Mouse (Mus musculus) heart, embryonic 16.5 days (tissue): ENCODE data around the gene Sik1. TPM values are rescaled to one million over a fixed set of nuclear protein-coding genes. Genes with fewer than 3 reads are reported as not detected.

Experiments used
- ATAC-seq: fragments of 200-750 bp; cut with Nextera tagmentation; replicated peaks from 2 replicates; pipeline ENCODE4 v1.8.0; 2017; ENCODE audit warnings: moderate number of reproducible peaks; ENCODE audit not compliant: insufficient read depth, low FRiP score; ENCODE audit errors: extremely low read depth
- H3K27ac ChIP-seq: fragments of 300-500 bp; sonication (generic); 2 replicates; pipeline ENCODE4 v1.5.1; 2014; ENCODE audit warnings: mild to moderate bottlenecking, low read length, control low read depth, moderate library complexity
- H3K27me3 ChIP-seq: fragments of 300-500 bp; sonication (generic); 2 replicates; pipeline ENCODE4 v1.6.1; 2014; ENCODE audit warnings: low read length, mixed read lengths; ENCODE audit not compliant: control insufficient read depth, insufficient read depth
- H3K36me3 ChIP-seq: fragments of 300-500 bp; sonication (generic); 2 replicates; pipeline ENCODE4 v1.6.1; 2014; ENCODE audit not compliant: control insufficient read depth, insufficient read depth
- H3K4me1 ChIP-seq: fragments of 300-500 bp; sonication (generic); 2 replicates; pipeline ENCODE4 v1.6.1; 2014; ENCODE audit warnings: low read length, mixed read lengths; ENCODE audit not compliant: control insufficient read depth, insufficient read depth
- H3K4me2 ChIP-seq: fragments of 300-500 bp; sonication (generic); 2 replicates; pipeline ENCODE4 v1.6.1; 2014; ENCODE audit warnings: low read depth, mild to moderate bottlenecking, control low read depth, low read length
- H3K4me3 ChIP-seq: fragments of 300-500 bp; sonication (generic); 2 replicates; pipeline ENCODE4 v1.5.1; 2014; ENCODE audit warnings: mild to moderate bottlenecking, control low read depth, low read length
- H3K9ac ChIP-seq: fragments of 300-500 bp; sonication (generic); 2 replicates; pipeline ENCODE4 v1.6.1; 2014; ENCODE audit warnings: low read length, control low read depth
- H3K9me3 ChIP-seq: fragments of 300-500 bp; sonication (generic); replicated peaks from 2 replicates; pipeline ENCODE4 v1.6.1; 2016; ENCODE audit warnings: low read length; ENCODE audit not compliant: control insufficient read depth
- WGBS: fragments of 180-500 bp; shearing (Covaris S2); extraction: QIAGEN DNeasy Blood & Tissue Kit; methylation state at CpG from one replicate; pipeline ENCODE4 v1.1.7; 2014; 5-methylcytosine and 5-hydroxymethylcytosine counted together
- polyA plus RNA-seq: library from polyadenylated mRNA; unstranded; fragments of >200 nt; fragmentation: Nextera tagmentation; extraction: Ambion mirVana; gene quantifications from 2 replicates; pipeline ENCODE4 v1.2.1, GENCODE M21; 2015

Sik1 gene
- polyA plus RNA-seq, 1 experiment from 2014 or later = 13.0 TPM

- 76% methylated on average over 7 of the region's 7 CpGs for WGBS
- Histone ChIP-seq H3K27me3 (no peaks in the 10 kb centered on the region), H3K4me3 (no peak overlapping the region), H3K4me2 (no peak overlapping the region), H3K9ac (no peak overlapping the region), H3K36me3 (no peaks in the 10 kb centered on the region), H3K9me3 (no peaks in the 10 kb centered on the region), H3K27ac (no peak overlapping the region), H3K4me1 (peaks cover 25% of the 10 kb centered on the region)
- no peak for ATAC-seq
These were observed 30.8 kb downstream of the Sik1 start for GRCm38 (mm10) chr17:31824812-31825211.

GRCm38 (mm10) chr17:31821136-31821933 is 34.3 kb downstream of the Sik1 start:
- no peaks in the 10 kb centered on the region for H3K36me3 ChIP-seq
- peak; percentile 34 for ATAC-seq
- 45% methylated on average over 13 of the region's 13 CpGs for WGBS
- no peak overlapping the region for H3K4me2 ChIP-seq
- H3K4me1 ChIP-seq = peaks cover 13% of the 10 kb centered on the region
- peak overlapping the region; percentile 53 for H3K27ac ChIP-seq
- H3K27me3 ChIP-seq = no peaks in the 10 kb centered on the region
- H3K4me3 ChIP-seq = no peak overlapping the region
- peak overlapping the region; percentile 47; the same call in 1 of the 2 replicates for H3K9ac ChIP-seq
- no peaks in the 10 kb centered on the region for H3K9me3 ChIP-seq

- H3K27me3 ChIP-seq = no peaks in the 10 kb centered on the region
- 39% methylated on average over 4 of the region's 4 CpGs for WGBS
- ATAC-seq = no peak
- H3K4me2 ChIP-seq = no peak overlapping the region
- H3K9me3 ChIP-seq = no peaks in the 10 kb centered on the region
- peak overlapping the region; percentile 10; the same call in 1 of the 2 replicates for H3K27ac ChIP-seq
- H3K4me1 ChIP-seq = peaks cover 14% of the 10 kb centered on the region
- H3K9ac ChIP-seq = no peak overlapping the region
- H3K36me3 ChIP-seq = no peaks in the 10 kb centered on the region
- H3K4me3 ChIP-seq = no peak overlapping the region
These were observed 35.3 kb downstream of the Sik1 start for GRCm38 (mm10) chr17:31820099-31820846.

- Histone ChIP-seq H3K4me3 (no peak overlapping the region), H3K27ac (no peak overlapping the region), H3K4me2 (no peak overlapping the region), H3K27me3 (no peaks in the 10 kb centered on the region), H3K4me1 (peaks cover 18% of the 10 kb centered on the region), H3K9ac (no peak overlapping the region), H3K36me3 (no peaks in the 10 kb centered on the region), H3K9me3 (no peaks in the 10 kb centered on the region)
- ATAC-seq = no peak
- 75% methylated on average over 9 of the region's 9 CpGs for WGBS
These were observed 36.2 kb downstream of the Sik1 start for GRCm38 (mm10) chr17:31819372-31819771.

- Histone ChIP-seq H3K4me2 (no peak overlapping the region), H3K36me3 (no peaks in the 10 kb centered on the region), H3K9me3 (no peaks in the 10 kb centered on the region), H3K27ac (no peak overlapping the region), H3K4me1 (peaks cover 19% of the 10 kb centered on the region), H3K9ac (no peak overlapping the region), H3K4me3 (no peak overlapping the region), H3K27me3 (no peaks in the 10 kb centered on the region)
- WGBS = 91% methylated on average over 1 of the region's 1 CpGs
- no peak for ATAC-seq
These were observed 37.8 kb downstream of the Sik1 start for GRCm38 (mm10) chr17:31817815-31818214.

- Histone ChIP-seq H3K9me3 (no peaks in the 10 kb centered on the region), H3K9ac (no peak overlapping the region), H3K36me3 (no peaks in the 10 kb centered on the region), H3K4me2 (no peak overlapping the region), H3K4me1 (peaks cover 19% of the 10 kb centered on the region), H3K4me3 (no peak overlapping the region), H3K27ac (no peak overlapping the region), H3K27me3 (no peaks in the 10 kb centered on the region)
- 66% methylated on average over 5 of the region's 5 CpGs for WGBS
- ATAC-seq = no peak
These were observed 38.4 kb downstream of the Sik1 start for GRCm38 (mm10) chr17:31817203-31817602.

GRCm38 (mm10) chr17:31814848-31815247 is 40.8 kb downstream of the Sik1 start:
- peaks cover 8% of the 10 kb centered on the region; the same call in 1 of the 2 replicates for H3K4me1 ChIP-seq
- no peaks in the 10 kb centered on the region for H3K36me3 ChIP-seq
- H3K27ac ChIP-seq = no peak overlapping the region
- WGBS = 55% methylated on average over 1 of the region's 1 CpGs
- H3K9ac ChIP-seq = no peak overlapping the region
- H3K9me3 ChIP-seq = no peaks in the 10 kb centered on the region
- ATAC-seq = no peak; the same call in 1 of the 2 replicates
- H3K27me3 ChIP-seq = no peaks in the 10 kb centered on the region
- no peak overlapping the region for H3K4me2 ChIP-seq
- H3K4me3 ChIP-seq = no peak overlapping the region

- Histone ChIP-seq H3K27me3 (no peaks in the 10 kb centered on the region), H3K4me3 (no peak overlapping the region), H3K27ac (no peak overlapping the region), H3K9ac (no peak overlapping the region), H3K9me3 (no peaks in the 10 kb centered on the region), H3K36me3 (no peaks in the 10 kb centered on the region), H3K4me2 (no peak overlapping the region), H3K4me1 (peaks cover 8% of the 10 kb centered on the region; the same call in 1 of the 2 replicates)
- ATAC-seq = no peak
- WGBS = 64% methylated on average over 3 of the region's 3 CpGs
These were observed 41.5 kb downstream of the Sik1 start for GRCm38 (mm10) chr17:31813938-31814622.
